Mouse (Mus musculus): Measurements from ENCODE around the gene Smad3. TPM values are rescaled to one million over a fixed set of nuclear protein-coding genes. Genes with fewer than 3 reads are reported as not detected.

The Smad3 gene
- polyA plus RNA-seq, 1 experiment, result not detected

DNA sequence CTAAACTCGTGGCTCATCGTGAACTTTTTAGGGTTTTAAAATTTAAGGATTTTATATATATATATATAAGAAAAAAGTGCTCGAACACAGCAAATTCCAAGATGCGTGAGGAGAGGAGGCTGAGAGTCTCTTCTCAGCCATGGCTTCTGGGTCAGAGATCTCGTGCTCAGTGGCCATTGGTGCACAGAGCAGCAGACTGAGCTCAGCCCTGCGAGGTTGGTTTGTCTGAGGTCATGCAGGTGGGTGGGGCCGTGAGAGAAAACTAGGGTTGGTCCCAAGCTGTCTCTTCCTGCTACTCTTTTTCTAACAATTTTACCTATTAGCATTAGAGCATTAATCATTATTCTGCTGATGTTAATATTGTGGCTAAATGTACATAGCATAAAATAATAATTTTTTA, 124.5 kb downstream of the Smad3 start:
- H3K4me1 ChIP-seq (ENCODE audit: control insufficient read depth, insufficient read depth, low read length), result peaks cover 32% of the 10 kb centered on the region
- no peak overlapping the region for H3K4me3 ChIP-seq (ENCODE audit: insufficient read depth, low read depth, low read length)
- no peak overlapping the region for H3K27ac ChIP-seq (ENCODE audit: insufficient read depth, low read depth, low read length)
- WGBS, result 40% methylated on average over 7 of the region's 7 CpGs
- no peak for TF ChIP-seq CTCF (IDR thresholded peaks at IDR 0.05; ENCODE audit: insufficient read depth, low read depth, low read length)
- TF ChIP-seq POLR2A (IDR thresholded peaks at IDR 0.05; ENCODE audit: insufficient read depth, low read depth, low read length), result no peak

DNA sequence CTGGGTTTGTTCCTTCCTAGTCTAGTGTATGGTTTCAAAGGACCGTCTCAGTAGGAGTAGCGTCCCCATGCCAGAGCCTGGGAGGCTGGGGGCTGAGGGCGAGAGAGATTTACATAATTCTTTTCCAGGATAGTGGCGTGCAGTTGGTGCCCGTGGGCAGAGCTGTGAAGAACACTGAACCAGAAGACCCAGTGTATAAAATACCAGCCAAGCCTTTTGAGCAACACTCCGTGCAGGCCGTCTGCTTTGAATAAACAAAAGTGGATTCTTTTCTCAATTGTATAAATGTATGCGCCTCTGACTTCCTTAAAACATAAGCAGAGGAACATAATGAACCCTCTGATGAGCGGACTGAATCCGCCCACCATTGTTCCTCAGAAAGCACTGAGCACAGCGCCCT, 124.9 kb downstream of the Smad3 start:
- no peak overlapping the region for H3K4me3 ChIP-seq (ENCODE audit: insufficient read depth, low read depth, low read length)
- WGBS, result 26% methylated on average over 11 of the region's 11 CpGs
- H3K27ac ChIP-seq (ENCODE audit: insufficient read depth, low read depth, low read length), result no peak overlapping the region
- TF ChIP-seq CTCF (IDR thresholded peaks at IDR 0.05; ENCODE audit: insufficient read depth, low read depth, low read length) (no peak), POLR2A (IDR thresholded peaks at IDR 0.05; ENCODE audit: insufficient read depth, low read depth, low read length) (no peak)
- H3K4me1 ChIP-seq (ENCODE audit: control insufficient read depth, insufficient read depth, low read length), result peaks cover 32% of the 10 kb centered on the region

DNA sequence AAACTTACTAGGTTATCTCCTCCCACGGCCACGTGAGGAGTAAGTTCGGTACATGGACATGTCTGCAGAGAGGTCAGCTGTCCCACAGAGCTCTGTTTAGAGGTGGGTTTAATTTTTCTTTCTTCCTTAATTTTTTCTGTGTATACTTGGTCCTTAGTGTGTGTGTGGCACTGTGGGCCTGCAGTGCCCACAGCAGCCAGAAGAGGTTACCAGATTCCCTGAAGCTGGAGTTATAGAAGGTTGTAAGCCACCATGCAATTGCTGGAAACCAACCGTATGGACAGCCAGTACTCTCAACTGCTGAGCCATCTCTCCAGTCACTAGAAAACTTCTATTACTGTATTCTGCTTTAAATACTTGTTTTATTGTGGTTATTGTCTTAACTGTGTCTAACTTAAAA, 125.7 kb downstream of the Smad3 start:
- 74% methylated on average over 4 of the region's 4 CpGs for WGBS
- no peak for TF ChIP-seq CTCF (IDR thresholded peaks at IDR 0.05; ENCODE audit: insufficient read depth, low read depth, low read length)
- no peak for TF ChIP-seq POLR2A (IDR thresholded peaks at IDR 0.05; ENCODE audit: insufficient read depth, low read depth, low read length)
- H3K4me3 ChIP-seq (ENCODE audit: insufficient read depth, low read depth, low read length), result no peak overlapping the region
- H3K4me1 ChIP-seq (ENCODE audit: control insufficient read depth, insufficient read depth, low read length), result peaks cover 29% of the 10 kb centered on the region
- H3K27ac ChIP-seq (ENCODE audit: insufficient read depth, low read depth, low read length), result no peak overlapping the region

DNA sequence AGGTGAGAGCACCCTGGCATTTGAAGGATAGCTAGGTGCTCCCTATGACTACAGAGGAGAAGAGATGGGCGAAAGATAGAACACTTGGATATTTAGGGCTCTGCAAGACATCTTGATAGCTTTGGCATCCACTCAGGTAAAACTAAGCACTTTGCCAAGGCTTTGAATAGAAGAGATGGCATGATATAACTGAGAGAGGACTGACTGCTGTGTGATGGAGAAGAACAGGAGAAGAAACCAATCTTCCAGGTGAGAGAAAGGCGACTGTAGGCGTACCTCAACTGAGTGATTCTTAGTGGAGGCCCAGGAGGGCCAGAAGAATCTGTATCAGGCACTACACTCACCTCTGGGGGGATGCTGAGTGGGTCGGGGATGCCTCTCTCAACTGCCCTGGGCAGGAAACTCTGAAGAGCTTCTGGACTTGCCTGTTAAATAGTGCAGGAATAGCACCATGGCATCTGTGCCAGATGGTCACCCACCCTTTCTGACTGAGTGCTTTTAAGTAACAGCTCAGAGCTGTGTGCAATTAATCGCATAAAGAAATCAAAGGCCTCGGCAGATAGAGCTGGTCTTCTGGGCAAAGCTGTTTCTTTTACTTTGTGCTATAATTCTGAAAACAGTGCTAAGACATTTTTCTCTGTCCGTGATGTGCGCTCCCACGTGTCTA, 132.6 kb downstream of the Smad3 start:
- Histone ChIP-seq H3K4me1 (ENCODE audit: control insufficient read depth, insufficient read depth, low read length) (peaks cover 10% of the 10 kb centered on the region; the same call in 1 of the 2 replicates), H3K4me3 (ENCODE audit: insufficient read depth, low read depth, low read length) (no peak overlapping the region), H3K27ac (ENCODE audit: insufficient read depth, low read depth, low read length) (no peak overlapping the region)
- TF ChIP-seq CTCF (IDR thresholded peaks at IDR 0.05; ENCODE audit: insufficient read depth, low read depth, low read length) (no peak), POLR2A (IDR thresholded peaks at IDR 0.05; ENCODE audit: insufficient read depth, low read depth, low read length) (no peak)
- WGBS, result 88% methylated on average over 9 of the region's 9 CpGs

DNA sequence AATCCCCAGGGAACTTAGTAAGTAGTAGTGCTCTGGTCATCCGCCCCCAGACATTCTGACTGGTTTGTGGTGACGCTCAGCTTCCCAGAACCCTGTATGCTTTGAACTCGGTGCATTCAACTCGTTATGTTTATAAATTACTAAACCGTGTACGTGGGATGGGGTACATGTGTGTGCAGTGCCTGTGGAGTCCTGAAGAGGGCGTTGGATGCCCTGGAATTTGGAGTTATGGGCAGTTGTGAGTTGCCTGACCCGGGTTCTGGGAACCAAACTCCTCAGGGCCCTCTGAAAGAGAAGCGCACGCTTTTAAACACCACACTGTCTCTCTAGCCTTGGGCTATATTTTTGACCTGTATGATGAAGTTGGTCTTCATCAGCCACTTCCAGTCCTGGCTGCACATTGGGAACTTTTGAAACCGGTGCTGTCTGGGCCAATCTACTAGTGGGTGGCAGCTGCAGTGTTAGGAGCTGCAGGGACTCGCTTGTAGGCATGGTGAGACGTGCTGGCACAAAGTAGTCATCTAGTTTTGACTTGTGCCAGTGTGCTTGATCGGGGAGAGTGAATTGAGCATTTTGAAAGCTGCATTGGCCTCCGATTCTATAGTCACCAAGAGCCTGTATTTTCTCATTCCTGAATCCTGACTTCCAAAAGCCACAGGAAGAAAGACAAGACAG, 133.8 kb downstream of the Smad3 start:
- TF ChIP-seq POLR2A (IDR thresholded peaks at IDR 0.05; ENCODE audit: insufficient read depth, low read depth, low read length) (no peak), CTCF (IDR thresholded peaks at IDR 0.05; ENCODE audit: insufficient read depth, low read depth, low read length) (no peak)
- WGBS, result 84% methylated on average over 15 of the region's 15 CpGs
- Histone ChIP-seq H3K27ac (ENCODE audit: insufficient read depth, low read depth, low read length) (no peak overlapping the region), H3K4me1 (ENCODE audit: control insufficient read depth, insufficient read depth, low read length) (peaks cover 10% of the 10 kb centered on the region; the same call in 1 of the 2 replicates), H3K4me3 (ENCODE audit: insufficient read depth, low read depth, low read length) (no peak overlapping the region)

DNA sequence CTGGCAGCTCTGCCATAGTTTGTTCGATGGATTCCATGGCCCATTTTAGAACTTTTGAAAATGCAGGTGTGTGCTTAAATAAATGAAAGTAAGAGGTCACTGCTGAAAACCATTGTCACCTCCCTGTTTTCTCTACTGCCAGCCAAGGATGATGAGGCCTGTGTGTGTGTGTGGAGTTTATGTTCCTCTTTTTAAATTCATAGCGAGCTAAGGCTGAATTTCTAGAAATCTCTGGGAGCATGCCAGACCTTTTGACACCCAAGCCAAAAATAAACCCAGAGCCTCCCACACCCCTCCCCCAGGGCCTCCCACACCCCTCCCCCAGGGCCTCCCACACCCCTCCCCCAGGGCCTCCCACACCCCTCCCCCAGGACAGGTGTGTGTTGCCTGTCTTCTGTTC, 139.8 kb downstream of the Smad3 start:
- Histone ChIP-seq H3K4me1 (ENCODE audit: control insufficient read depth, insufficient read depth, low read length) (peaks cover 14% of the 10 kb centered on the region), H3K4me3 (ENCODE audit: insufficient read depth, low read depth, low read length) (no peak overlapping the region), H3K27ac (ENCODE audit: insufficient read depth, low read depth, low read length) (no peak overlapping the region)
- no peak for TF ChIP-seq CTCF (IDR thresholded peaks at IDR 0.05; ENCODE audit: insufficient read depth, low read depth, low read length)
- WGBS, result 78% methylated on average over 2 of the region's 2 CpGs

DNA sequence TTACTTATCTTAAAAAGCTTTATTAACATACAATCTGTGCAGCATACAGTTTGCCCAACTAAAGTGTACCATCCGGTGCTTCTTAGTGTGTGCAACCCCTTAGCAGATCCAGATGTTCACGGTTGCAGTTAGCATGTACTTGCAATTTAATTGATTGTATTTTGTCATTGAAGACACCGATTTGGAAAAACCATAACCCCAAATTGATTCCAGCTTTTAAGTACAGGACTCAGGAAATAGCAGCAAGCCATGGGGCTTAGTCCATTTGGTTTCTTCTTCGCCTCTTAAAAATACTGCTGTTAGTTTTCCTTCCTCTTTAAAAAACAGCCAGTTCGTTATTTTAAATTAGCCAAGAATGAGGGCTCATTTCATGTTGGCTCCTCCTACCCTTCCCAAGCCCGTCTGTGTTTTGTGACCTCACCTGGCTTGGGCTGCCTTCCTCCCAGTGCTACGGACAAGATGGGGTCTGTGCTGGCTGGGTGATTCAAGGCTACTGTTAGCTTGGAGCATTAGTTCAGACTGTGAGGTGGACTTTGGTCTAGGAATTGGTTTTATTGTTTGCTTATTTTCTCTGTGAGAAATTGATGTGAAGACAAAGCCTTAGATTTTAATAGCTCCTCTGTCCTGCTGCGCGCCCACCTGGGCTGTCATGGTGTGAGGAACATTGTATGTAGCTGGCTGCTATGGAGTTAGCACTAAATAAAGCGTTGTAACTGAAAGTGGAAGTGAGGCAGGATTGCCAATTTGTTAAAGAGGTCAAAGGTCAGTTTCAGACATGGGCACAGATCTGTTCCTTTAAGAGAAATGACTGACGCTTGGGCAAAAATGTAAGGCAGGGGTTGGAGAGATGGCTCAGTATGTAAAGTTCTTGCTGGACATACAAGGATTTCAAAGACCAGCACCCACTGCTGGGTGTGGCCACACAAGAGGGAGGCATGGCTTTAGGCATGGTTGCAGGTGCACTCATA, 143.5 kb downstream of the Smad3 start:
- 85% methylated on average over 11 of the region's 11 CpGs for WGBS
- no peak overlapping the region for H3K4me3 ChIP-seq (ENCODE audit: insufficient read depth, low read depth, low read length)
- TF ChIP-seq POLR2A (IDR thresholded peaks at IDR 0.05; ENCODE audit: insufficient read depth, low read depth, low read length), result no peak
- no peak for TF ChIP-seq CTCF (IDR thresholded peaks at IDR 0.05; ENCODE audit: insufficient read depth, low read depth, low read length)
- peaks cover 22% of the 10 kb centered on the region for H3K4me1 ChIP-seq (ENCODE audit: control insufficient read depth, insufficient read depth, low read length)
- H3K27ac ChIP-seq (ENCODE audit: insufficient read depth, low read depth, low read length), result no peak overlapping the region

DNA sequence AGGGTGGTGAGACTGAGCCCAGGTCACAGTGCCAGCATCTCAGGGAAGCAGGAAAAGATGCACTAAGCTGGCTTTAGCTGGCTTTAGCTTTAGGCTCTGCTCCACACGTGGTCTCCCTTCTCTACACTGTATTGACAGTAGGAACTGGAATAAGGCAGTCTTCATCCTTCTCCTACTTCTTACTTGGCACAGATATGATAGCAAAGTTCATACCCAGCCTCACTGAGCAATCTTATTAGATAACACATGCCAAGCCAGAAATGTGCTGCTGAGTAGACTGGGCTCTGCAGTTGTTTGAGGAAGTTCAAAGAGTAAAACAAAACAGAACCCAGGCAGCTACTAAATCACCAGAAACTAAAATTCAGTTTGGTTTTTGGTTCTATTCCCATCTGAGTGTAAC, 144.2 kb downstream of the Smad3 start:
- Histone ChIP-seq H3K4me1 (ENCODE audit: control insufficient read depth, insufficient read depth, low read length) (peaks cover 24% of the 10 kb centered on the region), H3K27ac (ENCODE audit: insufficient read depth, low read depth, low read length) (no peak overlapping the region), H3K4me3 (ENCODE audit: insufficient read depth, low read depth, low read length) (no peak overlapping the region)
- 26% methylated on average over 1 of the region's 1 CpGs for WGBS
- TF ChIP-seq POLR2A (IDR thresholded peaks at IDR 0.05; ENCODE audit: insufficient read depth, low read depth, low read length) (no peak), CTCF (IDR thresholded peaks at IDR 0.05; ENCODE audit: insufficient read depth, low read depth, low read length) (no peak)
